Mouse (Mus musculus) liver, postnatal 0 days (tissue): ENCODE data around the gene Dnah8.

Experiments
- CTCF ChIP-seq: sonication (generic); IDR thresholded peaks from 2 replicates; pipeline ENCODE4 v1.5.1; 2016; ENCODE audit warnings: antibody characterized with exemption, low read depth
- EP300 ChIP-seq: IDR thresholded peaks from 2 replicates; pipeline ENCODE4 v1.6.1; 2016; ENCODE audit warnings: antibody characterized with exemption, low read depth, mild to moderate bottlenecking

DNA sequence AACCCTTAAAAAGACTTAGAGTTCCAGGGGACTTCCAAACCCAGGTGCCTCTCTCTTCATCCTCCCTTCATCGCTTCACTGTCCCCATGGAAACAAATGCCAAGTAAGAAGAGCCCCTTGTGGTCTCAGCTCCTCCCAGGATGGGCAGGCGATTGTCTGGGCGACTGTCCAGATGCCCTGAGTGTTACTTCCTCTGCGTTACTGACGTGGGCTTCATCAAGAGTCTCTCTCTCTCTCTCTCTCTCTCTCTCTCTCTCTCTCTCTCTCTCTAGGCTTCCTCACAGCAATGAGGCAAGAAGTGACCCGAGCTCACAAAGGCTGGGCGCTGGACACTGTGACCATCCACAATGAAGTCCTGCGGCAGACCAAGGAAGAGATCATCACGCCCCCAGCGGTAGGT lies 246.9 kb downstream of the Dnah8 start:
- TF ChIP-seq CTCF (no peak), EP300 (no peak)
